In genomic region chr9:102369141-102369540, GRCm38 (mm10) we compare ENCODE assay signal across 16 mouse cellular contexts. TPM values are rescaled to one million over a fixed set of nuclear protein-coding genes. Genes with fewer than 3 reads are reported as not detected.
DNase-seq lines count a peak whose midpoint lies in the region; TF ChIP-seq lines count a peak whose summit lies in the region.
"Had no signal": no experiment of that assay in that cellular context is flagged by ENCODE, and none has a peak within 500 bp of the region (broad histone marks: within the 10 kb centered on the region; RNA-seq: fewer than 3 reads in every experiment).

No protein-coding gene starts in this region.

- no peak for TF ChIP-seq EP300 in MEL (IDR thresholded peaks at IDR 0.05; ENCODE audit: low read depth in 1 of 2, low read length in 2 of 2)

- no peaks in the 10 kb centered on the region for H3K27me3 ChIP-seq in MEL (ENCODE audit: control insufficient read depth in 1 of 2, insufficient read depth in 2 of 2, low read length in 2 of 2)

- no peak overlapping the region for H3K4me3 ChIP-seq in gastrocnemius, adult 2 months
- H3K4me3 ChIP-seq in layer of hippocampus, adult 2 months = no peak overlapping the region
- H3K4me3 ChIP-seq in MEL (ENCODE audit: control insufficient read depth in 1 of 2, insufficient read depth in 1 of 2, low read depth in 2 of 2, low read length in 2 of 2) = no peak overlapping the region
- H3K4me3 ChIP-seq: erythroblast, embryonic 14.5 days had no signal

- no peak for TF ChIP-seq POLR2A in MEL (IDR thresholded peaks at IDR 0.05; ENCODE audit: control insufficient read depth in 1 of 2, insufficient read depth in 1 of 2, low read depth in 1 of 2, low read length in 2 of 2, poor library complexity in 1 of 2)

- H3K79me2 ChIP-seq in MEL (ENCODE audit: control insufficient read depth, insufficient read depth, low read length, poor library complexity) = no peaks in the 10 kb centered on the region

- no peaks in the 10 kb centered on the region for H3K9me3 ChIP-seq in MEL (replicated peaks; ENCODE audit: insufficient read depth, low read length)

- intact Hi-C loops in gastrocnemius, adult 2 months (cut with DNase I) = no loop called here

- no peak overlapping the region for H3K27ac ChIP-seq in gastrocnemius, adult 2 months
- H3K27ac ChIP-seq in layer of hippocampus, adult 2 months = no peak overlapping the region
- H3K27ac ChIP-seq in MEL (ENCODE audit: control insufficient read depth, low read depth, low read length) = no peak overlapping the region
- H3K27ac ChIP-seq: hindbrain, embryonic 14.5 days had no signal

- no peak for TF ChIP-seq RAD21 in MEL (IDR thresholded peaks at IDR 0.05; ENCODE audit: low read depth, low read length)

- H3K9ac ChIP-seq in MEL (ENCODE audit: control insufficient read depth, low read depth, low read length, poor library complexity, severe bottlenecking) = no peak overlapping the region
- H3K9ac ChIP-seq: hindbrain, embryonic 14.5 days had no signal

- H3K36me3 ChIP-seq in MEL (ENCODE audit: control insufficient read depth in 1 of 2, insufficient read depth in 2 of 2, low read length in 2 of 2) = no peaks in the 10 kb centered on the region

- DNase-seq in gastrocnemius, adult 2 months = no peak
- no peak for DNase-seq in gastrocnemius, adult 18-20 months (ENCODE audit: low spot score)
- DNase-seq in layer of hippocampus, adult 2 months (ENCODE audit: low spot score in 2 of 2) = no peak
- DNase-seq in layer of hippocampus, adult 9-10 months (ENCODE audit: low spot score) = no peak
- DNase-seq in 3T3-L1 (ENCODE audit: low read depth, low spot score) (peak; percentile 9), MEL (ENCODE audit: low read depth, low spot score) (peak; percentile 14)
- no peak for DNase-seq in ovary, postnatal 10 days (ENCODE audit: low spot score)
- DNase-seq: adrenal gland, postnatal 36 days; cerebellum, adult 11-12 months; embryo, embryonic 11 days; layer of hippocampus, postnatal 36 days; lung, postnatal 4 days; right cerebral cortex, adult 18-20 months; thymus, adult 2 months had no signal

- H3K4me1 ChIP-seq in MEL (ENCODE audit: control insufficient read depth in 1 of 2, insufficient read depth in 2 of 2, low read length in 2 of 2) = no peaks in the 10 kb centered on the region

- peak; percentile 37; the same call in 1 of the 2 replicates for TF ChIP-seq CTCF in gastrocnemius, adult 2 months (IDR thresholded peaks at IDR 0.05)
- TF ChIP-seq CTCF in layer of hippocampus, adult 2 months (conservative IDR thresholded peaks at IDR 0.05) = peak; percentile 60
- TF ChIP-seq CTCF in MEL (IDR thresholded peaks at IDR 0.05 in 2 of 3, conservative IDR thresholded peaks at IDR 0.05 in 1 of 3; ENCODE audit: control insufficient read depth in 1 of 3, insufficient read depth in 1 of 3, low read depth in 2 of 3, low read length in 3 of 3, poor library complexity in 1 of 3, severe bottlenecking in 1 of 3) = peak; percentile 21 to 42 (median 33); a peak in 4 of 6 replicates

TF ChIP-seq in MEL, 35 proteins besides CTCF, POLR2A, EP300 and RAD21:
- no peak for TF ChIP-seq USF2 (IDR thresholded peaks at IDR 0.05; ENCODE audit: borderline replicate concordance in 1 of 2, insufficient read depth in 1 of 2, low read depth in 1 of 2, low read length in 2 of 2)
- peak; percentile 12; the same call in 1 of the 2 replicates for TF ChIP-seq SMC3 (IDR thresholded peaks at IDR 0.05; ENCODE audit: low read depth, low read length)

RNA-seq across cellular contexts. Expression of gene Ephb1, which starts 14.6 kb away (rescaled TPM):
- total RNA-seq in gastrocnemius, adult 2 months (2021) = 1 to 10 TPM in 1 of 2 experiments, under 1 TPM in 1; 0.48 to 1.0 TPM
- total RNA-seq in gastrocnemius, adult 18-20 months (2021) = under 1 TPM; 0.66 to 0.78 TPM
- total RNA-seq in layer of hippocampus, adult 2 months (2021) = 10 to 100 TPM; 23.5 to 26.3 TPM
- total RNA-seq in MEL (2012; rRNA removed) = not detected in 2 replicates
- polyA plus RNA-seq in MEL (2012; ENCODE audit: insufficient read depth in 1 of 2, insufficient read length in 2 of 2, low read depth in 1 of 2, low replicate concordance in 2 of 2, missing spikeins in 1 of 2) = not detected
- polyA plus RNA-seq: erythroblast, embryonic 14.5 days had no signal

Comparison
In these comparisons a context has a peak if more than half of its experiments do, and no peak if none do; other contexts are left out.
1. DNase-seq: peak in 3T3-L1 (single experiment) and MEL (single experiment); none in gastrocnemius, adult 2 months (single experiment), gastrocnemius, adult 18-20 months (single experiment), layer of hippocampus, adult 2 months (0 of 2), layer of hippocampus, adult 9-10 months (single experiment) and ovary, postnatal 10 days (single experiment).
2. RNA of gene Ephb1, which starts 14.6 kb away (total RNA-seq): 23.5 to 26.3 TPM in layer of hippocampus, adult 2 months; 0.48 to 1.0 TPM in gastrocnemius, adult 2 months, 0.66 to 0.78 TPM in gastrocnemius, adult 18-20 months and not detected in MEL; every median in the first group is over 10 times any median in the second.
3. Peak in every context shown above with its lines, with median percentiles within 50 percentile points of each other: CTCF ChIP-seq.